Mouse (Mus musculus): ENCODE measurements at regions not wholly inside any gene's neighbourhood (a gene's known extent, or its start where the extent isn't known, plus 50 kb on each side); places are given as distances from the start of the nearest gene placed in this dataset.

DNA sequence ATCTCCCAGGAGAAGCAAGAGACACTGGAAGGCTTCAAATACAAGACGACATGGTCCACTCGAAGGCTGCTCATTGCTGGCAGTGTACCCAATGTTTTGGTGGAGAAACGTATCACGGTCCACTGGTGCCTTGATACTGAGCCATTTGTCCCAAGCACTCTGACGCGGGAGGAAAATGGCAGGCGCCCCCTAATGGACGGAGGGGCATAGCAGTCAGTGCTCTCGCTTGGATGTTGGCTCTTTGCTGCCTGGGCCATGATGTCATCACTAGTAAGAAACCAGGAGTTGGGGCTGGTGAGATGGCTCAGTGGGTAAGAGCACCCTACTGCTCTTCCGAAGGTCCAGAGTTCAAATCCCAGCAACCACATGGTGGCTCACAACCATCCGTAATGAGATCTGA is 83.5 kb upstream of the Zfp618 start:
- TF ChIP-seq POLR2A (IDR thresholded peaks at IDR 0.05; ENCODE audit: low read depth, low read length) (no peak), CTCF (IDR thresholded peaks at IDR 0.05; ENCODE audit: extremely low read depth, insufficient read length, insufficient replicate concordance, low read depth, low read length) (no peak)
- WGBS = 80% methylated on average over 11 of the region's 11 CpGs

DNA sequence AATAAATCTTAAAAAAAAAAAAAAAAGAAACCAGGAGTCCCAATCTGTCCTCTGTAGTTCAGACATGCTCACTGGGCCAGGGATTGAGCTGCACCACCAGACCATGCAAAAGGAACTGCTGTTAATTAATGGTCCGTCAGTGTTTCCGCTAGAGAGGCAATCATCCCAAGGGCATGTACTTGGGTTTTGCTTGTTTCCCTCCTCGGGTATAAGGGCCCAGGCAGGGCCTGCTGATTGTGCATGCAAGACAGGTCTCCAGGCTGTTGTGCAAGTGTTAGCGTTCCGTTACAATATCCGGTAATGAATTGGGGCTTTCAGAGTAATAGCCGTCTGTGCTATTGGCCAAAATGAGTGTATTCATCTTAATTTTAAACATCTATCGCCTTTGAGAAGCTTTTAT is 83.1 kb upstream of the Zfp618 start:
- Histone ChIP-seq H3K27me3 (ENCODE audit: control insufficient read depth, insufficient read depth, low read length) (no peaks in the 10 kb centered on the region), H3K4me1 (ENCODE audit: control insufficient read depth, insufficient read depth, insufficient read length, low read length) (no peaks in the 10 kb centered on the region), H3K36me3 (ENCODE audit: control insufficient read depth, insufficient read depth, low read length) (no peaks in the 10 kb centered on the region), H3K4me3 (ENCODE audit: low read depth, low read length) (no peak overlapping the region), H3K27ac (ENCODE audit: insufficient read depth, low read depth, low read length) (no peak overlapping the region)
- 89% methylated on average over 8 of the region's 8 CpGs for WGBS
- TF ChIP-seq CTCF (IDR thresholded peaks at IDR 0.05; ENCODE audit: extremely low read depth, insufficient read length, insufficient replicate concordance, low read depth, low read length) = no peak
- TF ChIP-seq POLR2A (IDR thresholded peaks at IDR 0.05; ENCODE audit: low read depth, low read length) = no peak

More for the DNA sequence above, 83.5 kb upstream of the Zfp618 start:
- Histone ChIP-seq H3K4me1 (ENCODE audit: control insufficient read depth, insufficient read depth, insufficient read length, low read length) (no peaks in the 10 kb centered on the region), H3K4me3 (ENCODE audit: low read depth, low read length) (no peak overlapping the region), H3K36me3 (ENCODE audit: control insufficient read depth, insufficient read depth, low read length) (no peaks in the 10 kb centered on the region), H3K27ac (ENCODE audit: insufficient read depth, low read depth, low read length) (no peak overlapping the region), H3K27me3 (ENCODE audit: control insufficient read depth, insufficient read depth, low read length) (no peaks in the 10 kb centered on the region)

DNA sequence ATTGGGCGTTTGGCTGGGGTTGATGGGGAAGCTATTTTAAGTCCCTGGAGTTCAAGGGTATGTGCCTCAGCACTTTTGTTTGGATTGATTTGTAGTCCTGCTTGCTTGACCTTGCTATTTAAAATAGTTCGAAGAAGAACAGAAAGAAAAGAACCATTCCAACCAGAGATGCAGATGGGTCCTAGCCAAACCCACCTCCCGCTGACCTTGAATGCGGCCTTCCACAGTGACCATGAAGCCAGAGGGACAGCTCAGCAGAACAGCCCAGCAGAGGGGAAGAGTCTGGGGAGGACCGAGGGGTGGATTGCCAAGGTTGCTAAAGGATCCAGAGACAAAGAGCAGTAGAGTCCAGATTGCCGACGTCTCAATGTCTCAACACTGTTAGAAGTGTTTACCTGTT is 76.6 kb upstream of the Zfp618 start:
- 80% methylated on average over 7 of the region's 7 CpGs for WGBS
- Histone ChIP-seq H3K27me3 (ENCODE audit: control insufficient read depth, insufficient read depth, low read length) (no peaks in the 10 kb centered on the region), H3K36me3 (ENCODE audit: control insufficient read depth, insufficient read depth, low read length) (no peaks in the 10 kb centered on the region), H3K4me3 (ENCODE audit: low read depth, low read length) (no peak overlapping the region), H3K4me1 (ENCODE audit: control insufficient read depth, insufficient read depth, insufficient read length, low read length) (no peaks in the 10 kb centered on the region), H3K27ac (ENCODE audit: insufficient read depth, low read depth, low read length) (no peak overlapping the region)
- TF ChIP-seq POLR2A (IDR thresholded peaks at IDR 0.05; ENCODE audit: low read depth, low read length) = no peak
- TF ChIP-seq CTCF (IDR thresholded peaks at IDR 0.05; ENCODE audit: extremely low read depth, insufficient read length, insufficient replicate concordance, low read depth, low read length) = no peak

DNA sequence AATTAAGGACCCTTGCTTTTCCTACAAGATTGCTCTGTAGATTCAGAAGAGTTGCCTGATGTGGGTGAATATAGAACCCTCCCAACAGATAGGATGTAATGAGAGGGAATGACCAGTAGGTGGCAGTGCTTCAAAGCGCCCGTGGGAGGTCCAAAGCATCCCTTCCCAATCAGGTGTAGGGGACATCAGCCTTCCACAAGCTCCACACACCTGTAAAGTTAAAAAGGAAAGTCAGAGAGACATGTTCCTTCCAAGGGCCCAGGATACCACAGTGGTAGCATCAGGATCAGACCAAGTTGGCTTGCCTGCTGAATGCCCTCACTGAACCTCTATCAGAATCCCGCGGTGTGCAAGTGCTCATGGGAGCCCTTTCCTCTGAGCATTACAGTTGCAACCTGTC is 75.7 kb upstream of the Zfp618 start:
- H3K27me3 ChIP-seq (ENCODE audit: control insufficient read depth, insufficient read depth, low read length) = no peaks in the 10 kb centered on the region
- TF ChIP-seq CTCF (IDR thresholded peaks at IDR 0.05; ENCODE audit: extremely low read depth, insufficient read length, insufficient replicate concordance, low read depth, low read length) (peak; percentile 83; the same call in 1 of the 2 replicates), POLR2A (IDR thresholded peaks at IDR 0.05; ENCODE audit: low read depth, low read length) (no peak)
- WGBS = 40% methylated on average over 4 of the region's 4 CpGs

DNA sequence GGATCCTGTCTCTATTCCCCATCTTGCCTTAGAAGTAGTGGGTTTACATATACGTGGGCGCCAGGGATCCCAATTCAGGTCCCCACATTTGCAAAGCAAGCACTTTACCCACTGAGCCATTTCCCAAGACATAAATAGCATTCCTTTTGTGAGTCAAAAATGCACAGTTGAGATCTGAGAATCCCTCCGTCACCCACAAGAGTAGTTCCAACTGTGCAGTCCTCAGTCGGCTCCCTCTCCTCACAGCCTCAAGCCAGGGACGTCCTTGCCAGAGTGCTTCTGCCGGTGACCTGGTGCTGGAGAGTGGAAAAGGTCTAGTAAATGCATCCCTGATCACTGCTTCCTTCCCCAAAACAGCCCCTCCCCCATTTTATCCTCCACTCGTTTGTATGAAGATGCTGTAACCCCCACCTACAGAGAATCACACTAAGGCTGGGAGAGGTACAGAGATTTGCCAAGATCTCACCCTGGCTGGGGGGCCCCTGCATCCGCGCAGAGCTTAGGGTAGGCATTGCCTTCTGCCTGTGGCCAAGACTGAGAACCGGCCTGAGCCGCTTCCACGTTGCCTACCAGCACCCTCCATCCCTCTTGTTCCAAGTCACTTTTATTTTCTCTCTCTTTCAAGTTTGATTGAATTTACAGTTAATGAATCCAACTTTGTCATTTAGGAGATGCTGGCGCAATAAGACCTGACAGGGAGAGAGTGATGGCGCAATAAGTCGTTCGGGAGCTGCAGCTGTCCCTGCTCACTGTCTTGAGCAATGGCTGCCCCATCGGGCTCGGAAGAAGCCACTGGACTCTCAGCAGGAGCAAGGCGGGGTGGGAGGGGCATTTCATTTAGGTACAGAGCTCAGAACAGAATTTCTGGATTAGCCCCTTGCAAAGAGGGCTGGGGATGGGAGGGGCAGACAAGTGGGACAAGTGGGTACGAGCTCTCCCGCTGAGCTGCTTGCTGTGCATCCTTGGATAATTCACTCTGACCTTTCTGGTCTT is 74.5 kb upstream of the Zfp618 start:
- H3K36me3 ChIP-seq (ENCODE audit: control insufficient read depth, insufficient read depth, low read length) = no peaks in the 10 kb centered on the region
- 47% methylated on average over 21 of the region's 21 CpGs for WGBS
- H3K4me3 ChIP-seq (ENCODE audit: low read depth, low read length) = no peak overlapping the region
- H3K27me3 ChIP-seq (ENCODE audit: control insufficient read depth, insufficient read depth, low read length) = no peaks in the 10 kb centered on the region
- H3K4me1 ChIP-seq (ENCODE audit: control insufficient read depth, insufficient read depth, insufficient read length, low read length) = no peaks in the 10 kb centered on the region
- TF ChIP-seq POLR2A (IDR thresholded peaks at IDR 0.05; ENCODE audit: low read depth, low read length) (no peak), CTCF (IDR thresholded peaks at IDR 0.05; ENCODE audit: extremely low read depth, insufficient read length, insufficient replicate concordance, low read depth, low read length) (no peak)
- H3K27ac ChIP-seq (ENCODE audit: insufficient read depth, low read depth, low read length) = no peak overlapping the region

More for the DNA sequence above, 75.7 kb upstream of the Zfp618 start:
- Histone ChIP-seq H3K4me3 (ENCODE audit: low read depth, low read length) (no peak overlapping the region), H3K27ac (ENCODE audit: insufficient read depth, low read depth, low read length) (no peak overlapping the region), H3K36me3 (ENCODE audit: control insufficient read depth, insufficient read depth, low read length) (no peaks in the 10 kb centered on the region), H3K4me1 (ENCODE audit: control insufficient read depth, insufficient read depth, insufficient read length, low read length) (no peaks in the 10 kb centered on the region)

DNA sequence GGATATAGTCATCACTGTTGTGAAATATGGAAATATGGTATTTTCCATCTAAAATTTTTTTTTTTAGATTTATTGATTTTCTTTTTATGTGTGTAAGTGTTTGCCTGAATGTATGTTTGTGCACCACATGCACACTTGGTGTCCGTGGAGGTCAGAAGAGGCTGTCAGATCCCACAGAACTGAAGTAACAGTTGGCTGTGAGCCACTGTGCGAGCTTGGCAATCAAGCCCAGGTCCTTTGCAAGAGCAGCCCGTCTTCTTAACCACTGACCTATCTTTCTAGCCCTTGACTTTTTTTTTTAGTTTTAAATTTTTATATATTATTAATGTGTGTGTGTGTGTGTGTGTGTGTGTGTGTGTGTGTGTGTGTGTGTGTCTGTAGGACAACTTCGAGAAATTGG is 52.5 kb upstream of the Zfp618 start:
- 51% methylated on average over 4 of the region's 4 CpGs for WGBS
- Histone ChIP-seq H3K27ac (ENCODE audit: insufficient read depth, low read depth, low read length) (no peak overlapping the region), H3K27me3 (ENCODE audit: control insufficient read depth, insufficient read depth, low read length) (no peaks in the 10 kb centered on the region), H3K36me3 (ENCODE audit: control insufficient read depth, insufficient read depth, low read length) (no peaks in the 10 kb centered on the region), H3K4me3 (ENCODE audit: low read depth, low read length) (no peak overlapping the region), H3K4me1 (ENCODE audit: control insufficient read depth, insufficient read depth, insufficient read length, low read length) (no peaks in the 10 kb centered on the region)
- no peak for TF ChIP-seq CTCF (IDR thresholded peaks at IDR 0.05; ENCODE audit: extremely low read depth, insufficient read length, insufficient replicate concordance, low read depth, low read length)
- TF ChIP-seq POLR2A (IDR thresholded peaks at IDR 0.05; ENCODE audit: low read depth, low read length) = no peak

Data from small intestine, adult 2 months (tissue).